Mouse (Mus musculus) testis, postnatal 10 days (tissue): ENCODE measurements around the gene Havcr2.
"Not testable (repeated sequence)": the region's sequence is repeated elsewhere in the genome, so short reads cannot be mapped to it uniquely, and the experiment has no call there.

Experiments
- DNase-seq: peaks from one replicate; pipeline ENCODE4 v3.0.0; 2021; ENCODE audit warnings: low spot score

Gene Havcr2

GRCm38 (mm10) chr11:46454453-46455045, at the start of gene Havcr2:
Havcr2 (plus strand) TSS chr11:46454935.
- DNase-seq, result no peak

DNA sequence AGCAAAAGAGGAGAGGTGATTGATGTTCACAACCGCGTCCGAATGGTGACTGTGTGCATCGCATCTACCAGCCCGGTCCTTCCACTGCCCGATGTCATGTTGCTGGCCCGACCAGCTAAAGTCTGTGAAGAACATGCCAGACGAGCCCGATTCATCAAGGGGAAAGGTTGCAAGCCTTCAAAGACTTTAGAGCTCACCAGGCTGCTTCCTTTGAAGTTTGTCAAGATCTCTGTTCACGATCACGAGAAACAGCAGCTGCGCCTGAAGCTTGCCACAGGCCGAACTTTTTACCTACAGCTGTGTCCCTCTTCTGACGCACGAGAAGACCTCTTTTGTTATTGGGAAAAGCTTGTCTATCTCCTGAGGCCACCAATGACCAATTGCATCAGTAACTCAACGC, 49.7 kb upstream of the Havcr2 start:
- no peak for DNase-seq

GRCm38 (mm10) chr11:46406721-46407120, 48.0 kb upstream of the Havcr2 start:
- DNase-seq, result no peak

GRCm38 (mm10) chr11:46410018-46410563, 44.6 kb upstream of the Havcr2 start:
- DNase-seq, result no peak

- DNase-seq, result no peak
These were observed 36.3 kb upstream of the Havcr2 start for GRCm38 (mm10) chr11:46418438-46418837.

GRCm38 (mm10) chr11:46418860-46419259, 35.9 kb upstream of the Havcr2 start:
- no peak for DNase-seq

- DNase-seq, result no peak
These were observed 33.4 kb upstream of the Havcr2 start for GRCm38 (mm10) chr11:46421086-46421888.

GRCm38 (mm10) chr11:46428131-46428530, 26.6 kb upstream of the Havcr2 start:
- DNase-seq, result not testable (repeated sequence)

DNA sequence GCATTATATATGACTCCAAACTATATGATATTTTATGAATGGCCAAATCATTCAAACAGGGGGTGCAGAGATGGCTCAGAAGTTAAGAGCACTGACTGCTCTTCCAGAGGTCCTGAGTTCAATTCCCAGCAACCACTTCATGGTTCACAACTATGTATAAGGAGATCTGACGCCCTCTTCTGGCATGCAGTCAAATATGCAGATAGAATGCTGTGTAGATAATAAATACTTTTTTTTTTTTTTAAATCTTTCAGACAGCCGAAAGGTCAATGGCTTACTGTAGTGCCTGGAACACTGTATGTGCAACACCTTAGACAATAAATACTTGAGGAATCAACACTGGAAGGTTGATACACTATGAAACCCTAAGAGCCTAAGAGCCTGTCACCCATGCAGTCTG, 24.6 kb upstream of the Havcr2 start:
- no peak for DNase-seq

GRCm38 (mm10) chr11:46431129-46431528, 23.6 kb upstream of the Havcr2 start:
- peak; percentile 88 for DNase-seq

DNA sequence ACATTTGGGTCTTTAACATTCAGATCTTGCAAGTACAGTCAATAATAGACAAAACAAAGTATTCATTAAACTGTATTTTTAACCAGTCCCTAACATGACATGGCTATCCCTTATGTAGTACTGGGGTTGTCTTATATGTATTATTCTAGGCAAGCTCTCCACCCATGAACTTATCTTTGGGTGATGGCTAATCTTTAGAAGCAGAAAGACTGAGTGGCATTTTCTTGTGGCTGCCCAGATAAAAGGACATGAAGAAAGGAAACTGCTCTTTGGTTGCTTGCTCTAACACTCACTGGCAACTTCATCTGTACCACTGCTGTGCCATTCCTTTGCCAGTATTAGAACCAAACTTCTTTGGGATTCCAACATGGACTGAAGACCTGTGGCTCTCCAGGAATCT, 19.4 kb upstream of the Havcr2 start:
- DNase-seq, result no peak

- DNase-seq, result peak; percentile 91
These were observed 17.8 kb upstream of the Havcr2 start, which contains the start of gene Med7 for GRCm38 (mm10) chr11:46436760-46437458. Med7 (plus strand) TSS chr11:46436925.

- DNase-seq, result peak; percentile 47
These were observed 17.2 kb upstream of the Havcr2 start for GRCm38 (mm10) chr11:46437459-46438000.

DNA sequence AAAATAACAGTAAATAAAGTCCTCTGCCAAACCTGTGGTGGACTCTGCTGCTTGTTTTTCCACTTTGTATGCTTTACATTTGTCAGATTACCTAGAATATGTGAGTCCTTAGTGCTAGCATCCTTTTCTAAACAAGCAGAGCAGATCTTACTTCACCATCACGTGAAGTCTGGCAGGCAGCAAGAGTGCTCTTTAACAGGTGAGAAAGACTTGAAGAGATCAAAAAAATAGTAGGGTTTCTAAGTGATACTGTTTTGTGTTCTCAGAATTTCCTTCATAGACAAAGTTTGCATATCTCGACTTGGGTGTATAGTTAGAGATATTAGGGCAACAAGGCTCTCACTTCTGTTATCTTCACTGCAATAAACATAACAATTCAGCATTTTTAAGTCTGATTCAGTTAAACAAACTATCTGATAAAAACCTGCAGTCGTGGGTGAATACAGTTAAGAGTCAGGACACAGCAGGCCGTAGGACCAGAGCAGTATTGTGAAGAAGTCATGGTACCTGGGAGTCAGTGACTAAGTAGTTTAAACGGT, 15.7 kb upstream of the Havcr2 start:
- DNase-seq, result no peak

DNA sequence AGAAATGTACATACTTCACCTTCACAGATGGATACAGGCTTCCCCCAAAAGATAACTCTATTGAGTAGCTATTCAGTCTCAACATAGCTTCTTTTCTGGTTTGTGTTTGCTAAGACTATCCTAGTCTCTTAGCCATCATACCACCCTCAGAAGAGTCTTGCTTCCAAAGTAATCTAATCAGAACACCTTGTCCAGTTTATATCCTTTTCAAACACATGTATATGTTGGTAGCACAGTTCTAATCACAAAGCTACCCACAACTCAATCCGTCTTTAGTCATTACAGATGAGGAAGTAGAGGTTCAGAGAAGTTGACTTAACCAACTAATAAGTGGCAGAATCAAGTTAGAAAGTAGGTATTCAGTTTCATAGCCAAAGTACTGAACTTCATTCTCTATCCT, 13.0 kb upstream of the Havcr2 start:
- DNase-seq, result no peak

DNA sequence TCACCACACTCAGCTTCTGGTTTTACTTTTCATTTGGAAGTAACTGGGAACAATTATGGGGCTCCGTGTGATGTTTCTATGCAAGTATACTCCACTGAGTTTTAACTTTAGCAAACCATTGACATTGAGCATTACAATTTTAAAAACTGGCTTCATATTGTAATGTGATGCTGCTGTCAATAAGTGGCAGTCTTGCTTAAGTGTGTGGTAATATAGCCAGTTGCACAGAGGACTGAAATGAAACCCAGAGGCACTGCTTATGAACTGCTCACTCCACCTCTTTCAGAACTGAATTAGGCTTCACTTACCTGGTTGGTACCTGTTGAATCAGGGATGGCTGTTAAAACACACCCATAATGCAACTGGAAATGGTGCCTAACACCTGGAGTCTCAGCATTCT, 11.6 kb upstream of the Havcr2 start:
- no peak for DNase-seq

DNA sequence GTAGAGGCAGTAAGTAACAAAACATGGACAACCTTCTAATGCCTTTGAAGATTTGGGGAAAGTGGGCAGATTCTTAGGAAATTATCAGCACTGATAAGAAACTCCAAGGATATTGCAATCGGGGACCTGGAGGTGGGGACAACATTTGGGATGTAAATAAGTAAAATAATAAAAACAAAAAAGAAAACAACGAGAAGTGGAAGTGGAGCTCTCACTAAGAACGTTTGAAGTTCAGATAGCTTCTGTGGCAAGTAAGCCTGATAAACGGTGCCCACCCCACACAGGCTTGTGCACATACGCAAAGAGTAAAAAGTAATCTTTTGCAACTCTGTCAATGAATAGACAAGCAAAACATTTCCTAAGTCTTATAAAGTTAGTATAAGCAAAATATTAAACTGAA, 10.8 kb upstream of the Havcr2 start:
- no peak for DNase-seq

GRCm38 (mm10) chr11:46446150-46446549, 8.6 kb upstream of the Havcr2 start:
- DNase-seq, result no peak

DNA sequence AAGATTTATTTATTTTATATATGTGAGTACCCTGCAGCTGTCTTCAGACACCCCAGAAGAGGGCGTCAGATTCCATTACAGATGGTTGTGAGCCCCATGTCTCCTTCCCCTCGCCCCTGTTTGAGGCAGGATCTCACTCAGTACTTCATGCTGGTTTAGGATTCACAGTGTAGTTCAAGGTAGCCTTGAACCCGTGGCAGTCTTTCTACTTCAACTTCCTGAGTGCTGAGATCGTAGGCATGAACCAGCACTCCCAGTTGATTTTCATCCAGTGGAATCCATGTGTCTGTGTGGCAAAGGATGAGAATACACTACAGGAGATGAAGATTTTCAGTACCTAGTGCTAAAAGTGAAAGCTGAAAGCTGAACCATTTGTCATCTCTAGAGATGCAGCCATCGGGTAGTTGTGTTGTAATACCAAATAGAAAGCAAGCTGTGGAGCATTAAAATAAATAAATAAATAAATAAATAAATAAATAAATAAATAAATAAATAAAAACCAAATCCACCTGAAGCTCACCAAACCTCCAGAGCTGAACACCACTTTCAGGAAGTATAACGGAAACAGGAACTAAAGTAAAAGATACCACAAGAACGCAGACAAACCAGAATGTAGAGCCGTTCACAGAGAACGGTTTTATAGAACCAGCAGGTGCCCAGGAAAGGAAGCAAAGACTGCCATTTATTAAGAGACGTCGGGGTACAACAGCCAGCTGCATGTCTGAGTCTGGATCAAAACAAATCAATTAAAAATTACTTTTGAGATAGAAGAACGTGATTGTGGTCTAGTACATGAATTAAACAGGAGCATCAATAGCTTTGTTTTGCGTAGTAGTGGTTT, 6.9 kb upstream of the Havcr2 start:
- DNase-seq, result no peak

GRCm38 (mm10) chr11:46449461-46450080, 5.2 kb upstream of the Havcr2 start:
- no peak for DNase-seq

DNA sequence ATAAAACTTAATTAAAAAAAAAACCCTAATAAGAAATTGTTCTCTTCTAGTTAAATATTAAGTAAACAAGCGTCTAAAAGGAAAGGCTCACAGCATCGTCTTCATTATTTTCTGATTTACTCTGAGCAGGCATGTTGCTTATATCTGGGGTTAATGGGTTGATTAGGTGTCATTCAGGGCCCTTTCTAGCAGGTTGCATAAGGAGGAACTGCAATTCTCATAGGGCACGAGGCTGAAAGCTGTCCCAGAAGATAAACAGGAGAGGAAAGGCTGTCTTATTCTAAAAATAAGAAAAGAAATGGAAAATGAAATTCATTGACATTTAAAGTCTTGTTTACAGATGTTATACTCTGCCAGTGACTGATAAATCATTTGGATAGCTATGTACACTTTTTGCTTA, 5.2 kb downstream of the Havcr2 start:
- DNase-seq, result no peak
